Mouse (Mus musculus) forebrain, embryonic 11.5 days (tissue): ENCODE measurements around the gene Impad1. TPM values are rescaled to one million over a fixed set of nuclear protein-coding genes. Genes with fewer than 3 reads are reported as not detected.

Source experiments
- ATAC-seq: fragments of 200-750 bp; cut with Nextera tagmentation; replicated peaks from 2 replicates; pipeline ENCODE4 v1.8.0; 2017; ENCODE audit warnings: moderate TSS enrichment; ENCODE audit not compliant: low FRiP score
- DNase-seq: peaks from one replicate; pipeline ENCODE4 v3.0.0-alpha.2; 2017; ENCODE audit warnings: low spot score
- H3K27ac ChIP-seq: fragments of 300-500 bp; sonication (generic); 2 replicates; pipeline ENCODE4 v1.5.1; 2014; ENCODE audit warnings: low read depth, low read length
- H3K27me3 ChIP-seq: fragments of 300-500 bp; sonication (generic); 2 replicates; pipeline ENCODE4 v1.6.1; 2014; ENCODE audit warnings: mild to moderate bottlenecking, low read length, mixed read lengths; ENCODE audit not compliant: control insufficient read depth, insufficient read depth
- H3K36me3 ChIP-seq: fragments of 300-500 bp; sonication (generic); 2 replicates; pipeline ENCODE4 v1.6.1; 2014; ENCODE audit warnings: mild to moderate bottlenecking, low read length, moderate library complexity, mixed read lengths; ENCODE audit not compliant: control insufficient read depth, insufficient read depth
- H3K4me1 ChIP-seq: fragments of 300-500 bp; sonication (generic); replicated peaks from 2 replicates; pipeline ENCODE4 v1.6.1; 2014; ENCODE audit warnings: low read length, mixed read lengths; ENCODE audit not compliant: control insufficient read depth, insufficient read depth
- H3K4me2 ChIP-seq: fragments of 300-500 bp; sonication (generic); 2 replicates; pipeline ENCODE4 v1.6.1; 2014; ENCODE audit warnings: low read depth, mild to moderate bottlenecking, low read length, moderate library complexity, mixed read lengths; ENCODE audit not compliant: severe bottlenecking
- H3K4me3 ChIP-seq: fragments of 300-500 bp; sonication (generic); 2 replicates; pipeline ENCODE4 v1.5.1; 2014; ENCODE audit warnings: low read depth, low read length
- H3K9ac ChIP-seq: fragments of 300-500 bp; sonication (generic); 2 replicates; pipeline ENCODE4 v1.6.1; 2014; ENCODE audit warnings: low read length
- H3K9me3 ChIP-seq: fragments of 300-500 bp; sonication (generic); 2 replicates; pipeline ENCODE4 v1.6.1; 2016; ENCODE audit warnings: low read length, mixed read lengths; ENCODE audit not compliant: control insufficient read depth
- WGBS: fragments of 180-500 bp; shearing (Covaris S2); extraction: QIAGEN DNeasy Blood & Tissue Kit; methylation state at CpG from one replicate; pipeline ENCODE4 v1.1.7; 2014; 5-methylcytosine and 5-hydroxymethylcytosine counted together
- polyA plus RNA-seq: library from polyadenylated mRNA; unstranded; fragments of >200 nt; fragmentation: Nextera tagmentation; extraction: Ambion mirVana; gene quantifications from 2 replicates; pipeline ENCODE4 v1.2.1, GENCODE M21; 2014

The Impad1 gene
- polyA plus RNA-seq, 1 experiment from 2014 or later = 55.7 TPM

GRCm38 (mm10) chr4:4726241-4726776 is 66.8 kb downstream of the Impad1 start:
- 88% methylated on average over 3 of the region's 3 CpGs for WGBS
- no peak overlapping the region for H3K4me3 ChIP-seq
- ATAC-seq (no peak), DNase-seq (no peak)
- H3K36me3 ChIP-seq = no peaks in the 10 kb centered on the region
- H3K4me1 ChIP-seq = no peaks in the 10 kb centered on the region
- no peaks in the 10 kb centered on the region for H3K9me3 ChIP-seq
- H3K9ac ChIP-seq = no peak overlapping the region
- H3K27me3 ChIP-seq = no peaks in the 10 kb centered on the region
- H3K4me2 ChIP-seq = no peak overlapping the region
- H3K27ac ChIP-seq = no peak overlapping the region

- H3K4me3 ChIP-seq = no peak overlapping the region
- H3K27ac ChIP-seq = no peak overlapping the region
- H3K27me3 ChIP-seq = no peaks in the 10 kb centered on the region
- H3K36me3 ChIP-seq = no peaks in the 10 kb centered on the region
- H3K9me3 ChIP-seq = no peaks in the 10 kb centered on the region
- H3K4me2 ChIP-seq = no peak overlapping the region
- no peaks in the 10 kb centered on the region for H3K4me1 ChIP-seq
- 82% methylated on average over 8 of the region's 8 CpGs for WGBS
- DNase-seq = no peak
- H3K9ac ChIP-seq = no peak overlapping the region
- no peak for ATAC-seq
Observed at GRCm38 (mm10) chr4:4723821-4724220, 69.3 kb downstream of the Impad1 start.

GRCm38 (mm10) chr4:4722081-4722480 is 71.1 kb downstream of the Impad1 start:
- Histone ChIP-seq H3K27ac (no peak overlapping the region), H3K4me3 (no peak overlapping the region), H3K9me3 (no peaks in the 10 kb centered on the region), H3K27me3 (no peaks in the 10 kb centered on the region), H3K4me1 (no peaks in the 10 kb centered on the region), H3K9ac (no peak overlapping the region), H3K36me3 (no peaks in the 10 kb centered on the region), H3K4me2 (no peak overlapping the region)
- DNase-seq (no peak), ATAC-seq (no peak)
- WGBS = 42% methylated on average over 1 of the region's 1 CpGs

- Histone ChIP-seq H3K9me3 (no peaks in the 10 kb centered on the region), H3K36me3 (no peaks in the 10 kb centered on the region), H3K9ac (no peak overlapping the region), H3K27me3 (no peaks in the 10 kb centered on the region), H3K27ac (no peak overlapping the region), H3K4me1 (no peaks in the 10 kb centered on the region), H3K4me2 (no peak overlapping the region), H3K4me3 (no peak overlapping the region)
- 67% methylated on average over 4 of the region's 4 CpGs for WGBS
- DNase-seq = no peak
- no peak for ATAC-seq
Observed at GRCm38 (mm10) chr4:4717763-4718347, 75.3 kb downstream of the Impad1 start.
